Mouse (Mus musculus) neural tube, embryonic 10.5 days (tissue): ENCODE data around the gene 1700029H14Rik.

ENCODE experiments used
- DNase-seq: peaks from one replicate; pipeline ENCODE4 v3.0.0-alpha.2; 2017; ENCODE audit warnings: low spot score; ENCODE audit errors: extremely low spot score

Gene 1700029H14Rik

GRCm38 (mm10) chr8:13504894-13505674 is 57.2 kb downstream of the 1700029H14Rik start:
- no peak for DNase-seq

- DNase-seq: no peak
Measured at GRCm38 (mm10) chr8:13503936-13504606, 58.2 kb downstream of the 1700029H14Rik start.

- DNase-seq: no peak
Measured at GRCm38 (mm10) chr8:13501221-13501620, 61.0 kb downstream of the 1700029H14Rik start.
